Mouse (Mus musculus): ENCODE measurements at regions not wholly inside any gene's neighbourhood (a gene's known extent, or its start where the extent isn't known, plus 50 kb on each side); places are given as distances from the start of the nearest gene placed in this dataset.

DNA sequence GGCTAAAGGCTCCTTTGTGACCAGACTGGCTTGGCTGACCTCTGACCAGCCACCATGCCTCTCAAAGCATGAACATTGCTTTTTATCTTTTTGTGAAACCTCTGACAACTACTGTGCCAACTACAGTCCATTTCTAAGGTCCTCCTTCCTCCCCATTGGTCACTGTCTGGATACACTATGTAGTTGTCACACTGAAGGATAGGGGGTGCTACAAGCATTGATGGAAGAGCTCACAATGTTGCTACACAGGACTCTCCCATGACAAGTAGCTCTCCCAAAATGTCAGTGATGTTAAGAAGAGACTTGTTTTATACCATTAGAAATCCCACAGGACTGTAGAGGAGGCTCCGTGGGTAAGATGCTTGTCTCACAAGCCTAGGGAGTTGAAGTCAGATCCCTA lies 389.0 kb upstream of the Spred2 start:
- TF ChIP-seq CTCF (IDR thresholded peaks at IDR 0.05; ENCODE audit: low read depth, low read length) (no peak), POLR2A (IDR thresholded peaks at IDR 0.05; ENCODE audit: borderline replicate concordance, low read depth, low read length) (no peak)

Measured in bone marrow macrophage, adult 2 months (primary cell).